Mouse (Mus musculus): ENCODE results near the gene Dync1i2.

DNA sequence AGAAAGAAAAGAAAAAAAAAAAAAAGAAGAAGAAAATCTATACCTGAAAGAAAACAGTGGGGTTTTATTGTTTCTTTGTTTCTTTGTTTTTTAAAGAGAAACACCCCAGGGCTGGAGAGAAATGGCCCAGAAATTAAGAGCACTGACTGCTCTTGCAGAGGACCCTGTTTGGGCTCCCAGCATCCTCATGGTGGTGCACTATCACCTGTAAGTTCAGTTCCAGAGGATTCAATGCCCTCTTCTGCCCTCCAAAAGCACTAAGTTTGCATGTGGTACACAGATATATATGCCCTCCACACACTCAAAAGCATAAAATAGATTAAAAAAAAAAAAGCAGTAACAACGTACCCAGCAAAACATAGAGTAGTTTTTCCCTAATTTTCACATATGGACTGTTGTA, 87.2 kb downstream of the Dync1i2 start:
- no peak for TF ChIP-seq POLR2A (IDR thresholded peaks at IDR 0.05; ENCODE audit: low read depth, low read length)
- TF ChIP-seq EP300 (IDR thresholded peaks at IDR 0.05; ENCODE audit: low read length): no peak
- no peak for TF ChIP-seq GABPA (IDR thresholded peaks at IDR 0.05; ENCODE audit: insufficient replicate concordance, low read depth, low read length)
- no peak for TF ChIP-seq SIN3A (IDR thresholded peaks at IDR 0.05; ENCODE audit: low read length)
- TF ChIP-seq SMC3 (IDR thresholded peaks at IDR 0.05; ENCODE audit: low read depth, low read length): no peak
- TF ChIP-seq CTCF (conservative IDR thresholded peaks at IDR 0.05 in 1 of 2, IDR thresholded peaks at IDR 0.05 in 1 of 2; ENCODE audit: low read depth in 2 of 2, low read length in 2 of 2): no peak
- TF ChIP-seq MAX (IDR thresholded peaks at IDR 0.05; ENCODE audit: low read length): no peak
- TF ChIP-seq TCF12 (IDR thresholded peaks at IDR 0.05; ENCODE audit: low read depth, low read length): no peak
- no peak for TF ChIP-seq USF1 (IDR thresholded peaks at IDR 0.05; ENCODE audit: low read depth, low read length)
